Mouse (Mus musculus) layer of hippocampus, adult 9-11 months (tissue): Measurements from ENCODE around the gene Rhbdl1.
A peak's percentile ranks its signal among the peaks of the same experiment; 100 is the strongest.
"Not testable (repeated sequence)": the region's sequence is repeated elsewhere in the genome, so short reads cannot be mapped to it uniquely, and the experiment has no call there.

Source experiments
- DNase-seq: peaks from one replicate; pipeline ENCODE4 v3.0.0; 2022

Rhbdl1 gene

GRCm38 (mm10) chr17:25871566-25871965 is 34.5 kb upstream of the Rhbdl1 start:
- not testable (repeated sequence) for DNase-seq

DNA sequence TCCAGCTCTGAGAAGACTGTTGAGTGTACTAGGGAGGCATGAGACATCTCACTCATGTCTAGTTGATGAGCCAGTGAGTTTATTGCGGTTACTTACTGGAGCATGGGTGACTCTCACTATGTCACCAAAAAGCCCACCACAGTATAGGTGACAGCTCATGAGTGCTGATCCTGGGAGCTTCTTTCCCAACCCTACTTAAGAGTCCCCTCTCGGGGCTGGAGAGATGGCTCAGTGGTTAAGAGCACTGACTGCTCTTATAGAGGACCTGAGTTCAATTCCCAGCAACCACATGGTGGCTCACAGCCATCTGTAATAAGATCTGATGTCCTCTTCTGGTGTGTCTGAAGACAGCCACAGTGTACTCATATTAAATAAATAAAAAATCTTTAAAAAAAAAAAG is 32.9 kb upstream of the Rhbdl1 start:
- DNase-seq, result no peak

- no peak for DNase-seq
Observed at GRCm38 (mm10) chr17:25869498-25869897, 32.4 kb upstream of the Rhbdl1 start.

DNA sequence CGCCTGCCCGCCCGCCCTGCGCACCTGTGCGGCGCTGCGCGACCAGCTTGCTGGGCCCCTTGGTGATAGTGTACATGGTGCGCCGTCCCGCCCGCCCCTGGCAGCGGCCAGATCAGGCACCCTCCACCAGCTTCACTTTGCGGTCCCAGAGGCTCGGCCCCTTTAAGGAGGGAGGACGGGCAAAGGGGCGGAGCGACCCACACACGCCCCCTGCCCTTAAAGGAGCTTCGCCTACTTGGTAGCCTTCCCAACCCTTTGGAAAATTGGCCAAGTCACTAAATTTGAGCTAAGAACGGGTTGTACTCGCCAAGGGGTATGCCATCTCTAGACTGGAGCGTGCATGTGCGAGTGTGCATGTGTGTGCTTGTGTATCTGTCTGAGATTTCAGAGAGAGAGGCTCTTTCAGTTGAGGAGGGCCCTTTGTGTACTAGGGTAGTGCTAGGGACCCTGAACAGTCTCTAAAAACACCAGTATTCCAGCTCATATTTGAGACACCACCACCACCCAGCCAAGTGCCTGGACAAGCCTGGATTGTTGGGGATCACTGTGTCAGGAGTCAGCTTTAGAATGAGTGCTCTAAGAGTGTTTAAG is 31.6 kb upstream of the Rhbdl1 start, which contains the start of gene Mcrip2:
Gene Mcrip2 (minus strand): TSS at position 164 of the 591 bp plus-strand sequence.
- peak; percentile 85 for DNase-seq

DNA sequence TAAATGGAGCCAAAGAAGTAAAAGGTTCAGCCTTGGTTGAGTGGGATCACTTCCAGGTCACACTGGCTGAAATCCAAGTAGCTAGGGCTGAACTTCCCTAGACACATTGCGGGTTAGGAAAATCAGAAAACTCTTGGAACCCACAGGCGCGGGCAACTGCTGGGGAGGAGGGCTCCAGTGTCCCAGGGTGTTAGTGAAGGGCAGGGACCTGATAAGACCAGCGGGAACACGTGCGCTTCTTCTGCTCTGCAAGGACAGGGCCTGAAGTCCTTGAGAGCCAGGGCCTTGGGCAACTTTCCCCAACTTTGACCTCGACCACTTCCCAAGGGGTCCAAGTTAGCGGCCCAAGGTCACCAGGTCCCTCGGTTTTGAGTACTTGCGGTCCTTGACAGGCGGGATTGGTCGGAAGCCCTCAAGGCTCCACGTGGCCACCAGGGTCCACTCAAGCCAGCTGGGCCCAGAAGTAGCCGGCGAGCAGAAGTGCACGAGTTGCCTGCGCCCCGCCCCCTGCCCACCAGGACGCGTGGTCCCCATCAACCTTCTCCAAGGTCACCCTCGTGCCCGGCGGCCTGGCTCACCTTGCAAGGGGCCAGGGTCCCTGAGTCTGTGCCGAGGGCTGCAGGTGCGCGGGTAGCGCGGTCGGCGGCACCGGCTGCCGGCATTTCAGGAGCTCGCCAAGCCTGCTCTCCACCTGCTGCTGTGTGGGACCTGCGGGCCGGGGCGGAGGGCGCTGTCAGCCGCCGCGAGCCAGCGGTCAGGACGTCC is 30.9 kb upstream of the Rhbdl1 start:
- no peak for DNase-seq

DNA sequence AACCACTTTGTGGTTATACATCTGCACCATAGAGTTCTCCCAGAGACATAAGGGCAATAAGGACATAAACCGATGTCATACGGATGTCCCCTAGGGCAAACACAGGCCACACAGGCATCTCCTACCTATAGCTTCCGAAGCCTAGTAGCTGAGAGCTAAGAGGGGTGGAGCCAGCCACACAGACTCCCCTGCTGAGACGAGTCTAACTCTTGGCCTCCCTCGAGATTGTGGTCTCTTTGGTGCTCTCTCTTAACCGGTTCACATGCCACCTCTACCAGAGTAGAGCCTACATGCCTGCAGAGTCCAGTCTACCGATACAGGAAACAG is 30.4 kb upstream of the Rhbdl1 start:
- DNase-seq, result no peak

DNA sequence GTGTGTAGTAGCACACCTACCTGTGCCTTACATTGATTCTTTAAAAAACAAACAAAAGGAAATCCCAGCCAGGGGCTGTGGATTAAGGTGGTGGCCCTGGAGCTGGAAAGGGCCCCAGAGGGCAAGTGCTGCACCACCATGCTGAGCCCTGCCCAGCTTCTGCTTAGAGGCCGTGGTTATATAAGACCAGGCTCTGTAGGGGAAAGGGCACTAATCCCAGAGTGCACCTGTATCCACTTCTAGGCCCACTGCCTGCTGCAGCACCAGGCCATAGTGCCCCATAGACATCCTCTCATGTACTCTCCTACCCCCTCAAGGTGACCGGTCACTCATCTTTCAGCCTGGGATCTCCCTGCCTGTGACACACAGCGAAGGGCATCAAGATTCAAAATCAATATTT is 29.1 kb upstream of the Rhbdl1 start:
- DNase-seq, result no peak

DNA sequence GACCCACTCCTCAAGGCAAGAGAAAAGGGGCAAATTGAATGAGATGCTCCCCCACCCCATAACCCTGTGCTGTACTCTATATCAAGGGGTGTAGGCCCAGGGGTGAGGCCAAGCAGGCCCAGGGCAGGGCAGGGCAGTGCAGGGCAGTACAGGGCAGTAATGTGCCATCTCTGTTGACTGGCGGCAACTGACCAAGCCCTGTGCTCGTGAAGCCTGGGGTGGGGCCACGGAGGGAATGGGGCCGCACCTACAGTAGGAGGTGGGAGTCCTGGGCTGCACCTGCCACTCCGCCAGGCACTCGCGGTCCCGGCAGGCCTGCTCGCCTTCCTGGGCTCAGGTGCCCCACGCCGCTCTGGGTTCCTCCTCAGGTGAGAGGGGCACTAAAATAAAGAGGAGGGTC is 28.2 kb upstream of the Rhbdl1 start:
- DNase-seq, result no peak

- DNase-seq, result no peak
Observed at GRCm38 (mm10) chr17:25864311-25864710, 27.2 kb upstream of the Rhbdl1 start.

GRCm38 (mm10) chr17:25863681-25864080 is 26.6 kb upstream of the Rhbdl1 start:
- DNase-seq, result no peak

- DNase-seq, result no peak
Observed at GRCm38 (mm10) chr17:25861704-25862612, 24.9 kb upstream of the Rhbdl1 start.

- peak; percentile 95 for DNase-seq
Observed at GRCm38 (mm10) chr17:25860832-25861703, 24.0 kb upstream of the Rhbdl1 start, which contains the start of gene Wdr90. Gene Wdr90, minus strand, starts transcription at chr17:25861501.

GRCm38 (mm10) chr17:25860229-25860628 is 23.1 kb upstream of the Rhbdl1 start:
- DNase-seq, result no peak

- peak; percentile 97 for DNase-seq
Observed at GRCm38 (mm10) chr17:25844396-25844901, 7.4 kb upstream of the Rhbdl1 start, which contains the start of gene Rhot2. Gene Rhot2, minus strand, starts transcription at chr17:25844851.

- no peak for DNase-seq
Observed at GRCm38 (mm10) chr17:25843636-25844395, 6.7 kb upstream of the Rhbdl1 start.

DNA sequence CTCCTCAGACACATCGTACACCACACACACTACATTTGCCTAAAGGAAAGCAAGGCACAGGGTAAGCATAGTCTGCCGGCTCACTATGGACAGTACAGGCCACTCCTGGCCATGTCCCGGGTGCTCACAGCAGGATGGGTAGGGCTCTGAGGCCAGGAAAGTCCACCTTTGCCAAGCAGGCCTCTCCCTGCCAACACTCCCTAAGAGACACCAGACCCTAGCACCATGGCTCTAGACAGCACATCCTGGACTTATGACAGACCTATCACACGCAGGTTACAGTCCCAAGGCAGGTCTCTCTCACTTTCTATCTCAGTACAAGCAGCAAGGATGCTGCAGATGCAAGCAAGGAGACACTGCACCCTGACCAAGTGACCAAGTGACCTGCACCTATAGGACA is 6.0 kb upstream of the Rhbdl1 start:
- DNase-seq, result no peak

DNA sequence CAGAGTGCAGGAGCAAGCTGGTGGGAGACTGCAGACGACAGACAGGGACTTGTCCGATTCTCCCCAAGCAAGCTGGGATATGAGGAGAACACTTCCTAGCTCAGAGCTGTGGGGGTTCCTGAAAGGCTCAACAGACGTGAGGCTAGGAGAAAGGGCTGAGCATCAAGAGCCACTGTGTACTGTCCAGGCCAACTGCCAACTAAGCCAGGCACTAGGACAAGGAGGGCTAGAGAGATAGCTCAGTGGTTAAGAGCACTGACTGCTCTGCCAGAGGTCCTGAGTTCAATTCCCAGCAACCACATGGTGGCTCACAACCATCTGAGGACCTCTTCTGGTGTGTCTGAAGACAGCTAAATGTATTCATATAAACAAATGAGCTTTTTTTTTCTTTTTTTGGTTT is 5.4 kb upstream of the Rhbdl1 start:
- no peak for DNase-seq

DNA sequence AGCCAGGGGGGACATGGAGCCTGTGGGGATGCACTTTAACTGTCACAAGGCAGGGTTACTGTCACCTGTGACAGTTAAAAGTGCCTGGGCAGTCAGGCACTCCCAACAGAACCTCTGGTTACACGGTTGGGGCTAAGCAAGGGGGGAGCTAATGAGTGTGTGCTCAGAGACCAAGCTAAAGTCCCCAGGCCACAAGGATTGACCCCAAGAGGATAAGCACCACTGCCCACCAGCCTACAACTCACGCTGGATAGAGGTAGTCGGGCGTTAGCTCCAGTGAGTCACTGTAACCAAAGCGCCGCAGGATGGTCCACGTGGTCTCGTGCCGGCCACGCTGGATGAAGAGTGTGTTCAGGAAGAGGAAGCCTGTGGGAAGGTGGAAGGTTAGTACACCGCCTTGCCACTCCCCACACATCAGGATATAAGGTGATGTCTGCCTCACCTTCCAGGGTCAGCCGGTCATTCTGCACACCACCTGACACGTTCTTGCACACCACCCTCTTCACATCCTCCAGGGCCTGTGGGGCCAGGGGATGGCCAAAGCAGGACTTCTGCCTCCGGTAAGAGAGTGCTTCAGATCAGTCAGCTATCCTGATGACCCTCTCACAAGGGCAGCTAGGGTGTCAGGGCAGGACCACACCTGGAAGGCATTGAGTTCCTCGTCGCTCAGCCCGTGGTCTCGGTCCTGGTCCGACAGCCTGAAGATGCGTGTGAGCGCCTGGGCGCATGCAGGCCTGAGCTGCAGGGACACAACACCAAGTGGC is 4.2 kb upstream of the Rhbdl1 start, which contains the start of gene Gm20683:
Gene Gm20683 (minus strand): TSS at position 647 of the 764 bp plus-strand sequence.
- DNase-seq, result no peak

- DNase-seq, result no peak
Observed at GRCm38 (mm10) chr17:25840519-25840918, 3.4 kb upstream of the Rhbdl1 start.

DNA sequence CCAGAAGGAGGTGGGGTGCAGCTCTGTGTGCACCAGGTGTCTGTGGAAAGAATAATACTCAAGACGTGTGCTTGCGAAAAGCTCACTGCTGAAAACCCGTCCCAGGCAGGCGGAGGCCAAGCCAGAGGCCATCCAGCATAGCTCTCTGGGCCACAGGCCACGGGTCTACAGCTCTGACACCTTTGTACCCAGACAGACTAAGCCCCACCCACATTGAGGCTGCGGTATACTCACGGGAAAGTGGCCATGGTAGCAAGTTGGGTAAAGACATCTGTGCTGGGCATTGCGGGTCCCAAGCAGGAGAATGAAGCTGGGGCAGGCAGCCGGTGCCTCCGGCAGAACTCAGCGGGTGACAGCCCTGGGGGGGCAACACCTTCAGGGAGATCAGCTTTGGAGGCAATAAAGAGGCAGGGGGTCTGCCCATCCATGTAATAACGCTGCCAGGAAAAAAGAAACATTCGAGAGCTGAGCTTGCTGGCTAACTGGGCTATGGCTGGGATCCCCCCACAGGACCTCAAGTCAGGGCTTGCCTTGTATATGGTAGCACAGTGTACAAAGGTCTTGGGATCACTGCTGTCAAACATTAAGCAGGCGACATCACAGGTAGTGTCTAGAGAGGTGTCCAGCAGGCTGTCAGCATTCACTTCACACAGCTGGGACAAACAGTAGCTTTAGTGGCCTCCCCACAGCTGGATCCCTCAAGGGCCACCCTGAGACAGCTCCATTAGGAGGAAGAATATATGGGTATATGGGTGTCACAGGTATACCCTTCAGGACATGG is 2.5 kb upstream of the Rhbdl1 start:
- no peak for DNase-seq
